Mouse (Mus musculus) E14TG2a.4 (cell line): Measurements from ENCODE around the gene Lrp8.
A peak's percentile ranks its signal among the peaks of the same experiment; 100 is the strongest.

Experiments
- H3K27me3 ChIP-seq: 2 replicates; pipeline ENCODE4 v1.6.1; 2014; ENCODE audit warnings: low read length, control low read depth; ENCODE audit not compliant: insufficient read depth
- H3K36me3 ChIP-seq: 2 replicates; pipeline ENCODE4 v1.6.1; 2014; ENCODE audit warnings: low read length, control low read depth; ENCODE audit not compliant: insufficient read depth
- H3K4me1 ChIP-seq: replicated peaks from 2 replicates; pipeline ENCODE4 v1.6.1; 2014; ENCODE audit warnings: low read depth, low read length, control low read depth
- H3K4me3 ChIP-seq: replicated peaks from 2 replicates; pipeline ENCODE4 v1.5.1; 2014; ENCODE audit warnings: mild to moderate bottlenecking, low read length
- H3K9me3 ChIP-seq: 2 replicates; pipeline ENCODE4 v1.6.1; 2014; ENCODE audit warnings: low read length, control low read depth
- CTCF ChIP-seq: conservative IDR thresholded peaks from 2 replicates; pipeline ENCODE4 v1.5.1; 2014; ENCODE audit warnings: low read length
- NANOG ChIP-seq: IDR thresholded peaks from 2 replicates; pipeline ENCODE4 v1.6.1; 2014; ENCODE audit warnings: borderline replicate concordance, low read length, mixed read lengths
- POU5F1 ChIP-seq: IDR thresholded peaks from 2 replicates; pipeline ENCODE4 v1.6.1; 2014; ENCODE audit warnings: low read length, borderline replicate concordance

Gene Lrp8

DNA sequence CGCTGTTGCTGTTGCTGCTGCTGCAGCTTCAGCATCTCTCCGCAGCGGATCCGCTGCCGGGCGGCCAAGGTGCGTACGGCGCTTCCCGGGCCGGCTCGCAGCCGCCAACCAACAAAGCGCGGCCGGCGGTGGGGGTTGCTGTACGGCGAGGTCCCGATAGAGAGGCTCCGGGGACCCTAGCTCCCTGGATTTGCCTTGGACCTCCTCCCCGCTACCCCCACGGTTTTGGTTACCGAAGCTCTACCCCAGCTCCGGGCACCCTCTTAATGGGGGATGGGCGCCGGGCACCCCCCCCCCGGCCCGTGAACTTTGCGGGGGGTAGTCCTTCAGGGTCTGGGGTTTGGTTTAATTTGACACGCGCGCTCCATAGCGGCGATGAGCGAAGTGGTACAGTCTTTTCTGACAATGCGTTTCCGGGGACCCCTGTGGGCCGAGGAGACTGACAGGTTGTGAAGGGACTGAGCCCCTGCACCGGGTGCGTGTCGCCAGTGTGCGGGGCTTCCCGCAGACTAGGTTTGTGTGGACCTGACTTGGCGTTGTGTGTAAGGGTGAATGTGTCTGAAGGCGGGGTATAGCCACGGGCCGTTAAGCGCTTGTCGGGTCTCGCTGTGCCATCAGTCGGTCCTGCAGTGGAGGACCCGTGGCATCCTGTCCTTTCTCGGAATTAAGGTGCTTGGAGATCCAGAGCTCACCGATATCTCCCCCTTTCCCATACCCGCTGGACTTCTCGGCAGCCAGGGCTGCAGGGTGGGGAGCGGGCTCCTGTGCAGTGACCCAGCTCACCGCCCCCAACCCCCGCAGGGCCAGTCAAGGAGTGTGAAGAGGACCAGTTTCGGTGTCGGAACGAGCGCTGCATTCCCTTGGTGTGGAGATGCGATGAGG is 630 bp downstream of the Lrp8 start:
- Histone ChIP-seq H3K27me3 (peaks cover 74% of the 10 kb centered on the region), H3K4me1 (peaks cover 54% of the 10 kb centered on the region), H3K4me3 (peak overlapping the region; percentile 86), H3K9me3 (no peaks in the 10 kb centered on the region), H3K36me3 (peaks cover 6% of the 10 kb centered on the region; the same call in 1 of the 2 replicates)
- TF ChIP-seq CTCF (no peak), NANOG (no peak), POU5F1 (no peak)

DNA sequence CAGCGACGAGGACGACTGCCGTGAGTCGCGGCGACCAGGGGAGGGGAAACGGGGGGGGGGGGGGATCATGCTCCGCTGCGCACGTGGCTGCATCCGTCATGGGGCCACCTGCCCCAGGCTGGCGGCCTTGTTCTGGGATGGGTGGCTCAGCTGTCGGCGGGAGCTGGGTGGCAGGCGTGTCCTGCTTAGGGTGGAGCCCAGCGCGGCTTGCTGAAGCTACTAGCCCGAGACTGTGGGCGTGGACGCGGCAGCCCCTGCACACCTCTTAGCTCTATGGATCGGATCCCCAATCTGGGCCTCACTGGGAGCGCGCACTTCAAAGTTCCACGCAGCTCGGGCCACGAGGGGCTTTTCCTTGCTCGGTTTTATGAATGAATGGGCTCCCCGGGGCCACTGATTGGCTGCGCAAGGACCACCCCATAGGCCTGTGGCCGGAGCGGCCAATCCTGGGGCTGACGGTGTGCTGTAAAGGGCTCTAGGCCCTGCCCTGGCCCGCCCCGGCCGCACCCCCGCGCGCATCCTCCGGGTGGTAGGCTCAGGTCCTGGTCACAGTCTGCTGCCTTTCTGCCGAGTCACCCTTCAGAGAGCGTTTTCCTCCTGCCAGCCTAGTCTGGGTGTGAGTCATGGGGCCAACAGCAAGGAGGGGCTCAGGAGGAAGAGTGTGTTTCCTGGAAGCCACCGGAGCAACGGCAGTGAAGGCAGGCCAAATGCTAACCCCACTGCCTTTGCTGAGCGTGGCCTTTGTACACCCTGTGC is 1.5 kb downstream of the Lrp8 start:
- peaks cover 6% of the 10 kb centered on the region; the same call in 1 of the 2 replicates for H3K36me3 ChIP-seq
- peak overlapping the region; percentile 86 for H3K4me3 ChIP-seq
- TF ChIP-seq CTCF (no peak), POU5F1 (no peak), NANOG (no peak)
- peaks cover 62% of the 10 kb centered on the region for H3K4me1 ChIP-seq
- H3K27me3 ChIP-seq: peaks cover 69% of the 10 kb centered on the region
- H3K9me3 ChIP-seq: no peaks in the 10 kb centered on the region

DNA sequence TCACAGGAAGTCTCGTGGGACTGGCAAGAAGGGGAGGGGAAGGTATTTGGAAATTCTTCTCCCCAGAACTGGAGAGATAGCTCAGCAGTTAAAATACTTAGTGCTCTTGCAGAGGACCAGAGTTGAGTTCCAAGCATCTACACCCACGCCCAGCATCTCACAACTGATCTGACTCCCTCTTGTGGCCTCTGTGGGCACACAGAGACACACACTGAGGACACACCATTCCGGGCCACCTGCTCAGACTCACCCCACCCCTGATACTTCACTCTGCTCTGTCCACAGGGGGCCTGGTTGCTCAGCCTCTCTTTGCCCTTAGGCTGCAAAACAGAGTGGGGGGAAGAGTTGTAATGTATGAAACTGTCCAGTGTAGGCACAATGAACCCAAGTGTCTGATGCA is 3.4 kb downstream of the Lrp8 start:
- Histone ChIP-seq H3K4me1 (peaks cover 70% of the 10 kb centered on the region), H3K4me3 (no peak overlapping the region), H3K36me3 (peaks cover 6% of the 10 kb centered on the region; the same call in 1 of the 2 replicates), H3K27me3 (peaks cover 52% of the 10 kb centered on the region), H3K9me3 (no peaks in the 10 kb centered on the region)
- no peak for TF ChIP-seq CTCF
- no peak for TF ChIP-seq POU5F1
- no peak for TF ChIP-seq NANOG

DNA sequence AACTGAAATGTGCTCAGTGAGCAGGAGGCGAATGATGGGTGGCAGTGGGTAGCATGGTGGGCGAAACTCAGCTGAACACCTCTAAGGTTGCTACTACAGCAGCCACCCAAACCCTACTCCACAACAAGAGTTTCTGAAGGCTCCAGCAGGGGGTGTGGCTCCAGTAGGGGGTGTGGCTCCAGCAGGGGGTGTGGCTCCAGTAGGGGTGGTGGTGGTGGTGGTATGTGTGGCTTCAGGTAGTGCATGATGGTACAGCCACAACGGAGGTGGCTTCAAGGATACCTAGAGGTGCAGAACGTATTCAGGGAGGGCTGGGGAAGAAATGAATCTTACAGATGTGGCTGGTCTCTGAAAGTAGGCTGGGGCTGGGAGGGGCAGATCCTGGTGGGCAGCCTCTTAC is 5.7 kb downstream of the Lrp8 start:
- H3K9me3 ChIP-seq: no peaks in the 10 kb centered on the region
- peaks cover 6% of the 10 kb centered on the region; the same call in 1 of the 2 replicates for H3K36me3 ChIP-seq
- no peak overlapping the region for H3K4me3 ChIP-seq
- peaks cover 39% of the 10 kb centered on the region for H3K27me3 ChIP-seq
- peaks cover 66% of the 10 kb centered on the region for H3K4me1 ChIP-seq
- TF ChIP-seq POU5F1 (no peak), NANOG (no peak), CTCF (no peak)

DNA sequence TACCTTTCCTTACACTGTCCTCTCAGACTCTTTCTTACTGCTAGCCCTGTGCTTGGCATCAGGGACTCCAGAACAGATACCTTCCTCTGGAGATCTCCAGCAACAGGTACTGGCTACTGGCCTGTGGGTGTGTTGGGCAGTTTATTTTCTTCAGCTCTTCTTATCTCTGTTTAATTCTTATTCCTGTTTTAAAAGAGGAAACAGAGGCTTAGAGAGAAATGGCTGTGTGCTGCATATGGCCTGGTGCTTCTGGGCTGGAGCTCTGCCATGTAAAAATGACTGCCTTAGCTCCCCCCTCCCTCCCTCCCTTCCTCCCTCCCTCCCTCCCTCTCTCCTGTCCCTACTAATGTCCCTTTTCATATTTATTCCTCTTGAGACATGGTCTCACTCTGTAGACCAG is 6.6 kb downstream of the Lrp8 start:
- Histone ChIP-seq H3K9me3 (no peaks in the 10 kb centered on the region), H3K4me3 (no peak overlapping the region), H3K4me1 (peaks cover 60% of the 10 kb centered on the region), H3K27me3 (peaks cover 31% of the 10 kb centered on the region), H3K36me3 (peaks cover 6% of the 10 kb centered on the region; the same call in 1 of the 2 replicates)
- TF ChIP-seq NANOG: no peak
- no peak for TF ChIP-seq POU5F1
- TF ChIP-seq CTCF: no peak

DNA sequence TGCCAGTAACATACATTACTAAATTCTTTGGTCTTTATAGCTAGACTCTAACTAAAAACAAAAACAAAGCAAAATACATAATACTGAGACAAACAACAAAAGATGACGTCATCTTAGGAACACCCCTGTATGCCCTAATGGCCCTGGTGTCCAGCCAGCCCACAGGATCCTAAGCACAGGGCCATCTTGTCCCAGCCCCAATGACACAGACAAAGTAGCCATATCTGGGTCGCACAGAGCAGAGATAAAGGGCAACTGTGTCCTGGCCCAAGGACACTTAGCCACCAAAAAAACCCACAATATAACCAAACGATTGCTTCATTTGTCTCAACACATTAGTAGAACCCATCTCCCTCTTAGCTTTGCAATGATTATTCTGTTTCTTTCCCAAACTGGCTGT is 8.9 kb downstream of the Lrp8 start:
- Histone ChIP-seq H3K36me3 (peaks cover 13% of the 10 kb centered on the region; the same call in 1 of the 2 replicates), H3K9me3 (no peaks in the 10 kb centered on the region), H3K27me3 (peaks cover 9% of the 10 kb centered on the region), H3K4me1 (peaks cover 54% of the 10 kb centered on the region), H3K4me3 (no peak overlapping the region)
- TF ChIP-seq POU5F1 (no peak), CTCF (no peak), NANOG (no peak)

DNA sequence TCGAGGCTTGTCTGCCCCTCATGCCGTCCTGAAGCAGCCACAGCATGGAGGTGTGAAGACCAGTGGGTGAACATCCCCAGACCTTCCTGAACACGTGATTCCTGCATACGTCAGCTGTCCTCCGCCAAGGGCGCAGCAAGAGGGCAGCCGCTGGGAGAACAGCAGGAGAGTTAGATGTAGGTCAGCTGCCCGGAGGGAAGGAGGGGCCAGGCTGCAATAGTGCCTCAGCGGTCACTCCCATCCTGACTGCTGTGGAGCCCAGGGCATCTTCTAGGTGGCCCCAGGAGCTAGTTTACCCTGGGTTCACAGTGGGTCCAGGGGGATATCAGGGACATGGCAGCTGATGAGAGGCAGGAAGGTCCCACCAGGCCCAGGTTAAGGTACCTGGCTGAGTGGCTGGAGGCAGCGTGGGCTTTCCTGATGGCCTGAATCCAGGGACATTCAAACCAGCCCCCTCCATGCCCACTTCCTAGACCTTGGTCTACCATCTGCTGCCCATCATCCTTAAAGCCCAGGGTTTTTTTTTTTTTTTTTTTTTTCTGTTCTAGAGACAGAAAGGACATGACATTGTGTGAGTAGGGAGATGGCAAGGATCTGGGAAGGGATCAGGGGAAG is 9.8 kb downstream of the Lrp8 start:
- Histone ChIP-seq H3K4me3 (no peak overlapping the region), H3K27me3 (peaks cover 3% of the 10 kb centered on the region; the same call in 1 of the 2 replicates), H3K9me3 (no peaks in the 10 kb centered on the region), H3K4me1 (peaks cover 46% of the 10 kb centered on the region), H3K36me3 (peaks cover 14% of the 10 kb centered on the region; the same call in 1 of the 2 replicates)
- TF ChIP-seq POU5F1 (no peak), NANOG (no peak), CTCF (no peak)

DNA sequence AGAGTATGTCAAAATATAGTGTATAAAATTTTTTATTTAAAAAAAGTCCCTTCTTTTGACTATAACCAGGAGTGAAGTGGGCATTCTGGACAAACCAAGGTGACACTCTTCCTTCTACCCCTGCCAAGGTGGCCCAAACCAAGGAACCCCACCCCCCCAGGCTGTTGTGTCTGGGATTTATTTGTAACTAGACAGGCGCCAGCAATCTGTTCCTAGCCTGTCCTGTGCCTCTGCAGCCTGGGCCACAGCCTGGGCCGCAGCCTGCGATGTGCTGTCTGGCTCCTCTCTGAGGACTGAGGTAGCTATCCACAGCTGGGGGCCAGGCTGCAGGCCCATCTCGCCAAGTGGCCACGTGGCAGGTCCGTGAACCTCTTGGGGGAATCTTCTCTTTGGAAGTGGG is 10.3 kb downstream of the Lrp8 start:
- no peak for TF ChIP-seq NANOG
- TF ChIP-seq POU5F1: no peak
- TF ChIP-seq CTCF: no peak

More for the DNA sequence above, 10.3 kb downstream of the Lrp8 start:
- peaks cover 42% of the 10 kb centered on the region for H3K4me1 ChIP-seq
- no peak overlapping the region for H3K4me3 ChIP-seq
- H3K9me3 ChIP-seq: no peaks in the 10 kb centered on the region
- peaks cover 3% of the 10 kb centered on the region; the same call in 1 of the 2 replicates for H3K27me3 ChIP-seq
- peaks cover 13% of the 10 kb centered on the region; the same call in 1 of the 2 replicates for H3K36me3 ChIP-seq
